Mouse (Mus musculus): ENCODE measurements around the gene Enam. TPM values are rescaled to one million over a fixed set of nuclear protein-coding genes. Genes with fewer than 3 reads are reported as not detected.

The Enam gene
- total RNA-seq (2021) = not detected
- long read RNA-seq, experiment 1 = 0 reads
- long read RNA-seq, experiment 2 = 0 reads

DNA sequence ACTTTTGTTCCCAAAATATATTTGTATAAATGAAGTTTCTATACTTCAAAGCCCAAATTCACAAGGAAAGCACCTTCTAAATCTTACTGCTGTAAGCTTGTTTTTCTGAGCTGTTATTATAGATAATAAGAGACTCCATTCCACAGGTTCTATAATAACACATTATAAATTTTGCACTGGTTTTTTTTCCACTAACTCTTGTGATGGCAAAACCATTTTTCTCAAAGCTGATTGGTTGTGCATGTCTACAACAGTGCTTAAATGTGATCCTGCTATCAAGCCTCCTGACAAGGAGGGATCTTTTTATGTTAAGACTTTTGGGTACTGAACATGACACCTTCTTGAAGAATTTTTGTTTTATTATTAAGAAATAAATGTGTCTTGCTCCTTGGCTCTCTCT lies at the start of gene Enam:
TSS of gene Enam (plus strand) at position 301 of the 400 bp plus-strand sequence.
- Histone ChIP-seq H3K27ac (no peak within 1 kb of the TSS), H3K4me3 (no peak within 1 kb of the TSS)
- intact Hi-C loops (cut with DNase I) = no loop called here
- DNase-seq = no peak
- TF ChIP-seq CTCF (IDR thresholded peaks at IDR 0.05) = no peak

DNA sequence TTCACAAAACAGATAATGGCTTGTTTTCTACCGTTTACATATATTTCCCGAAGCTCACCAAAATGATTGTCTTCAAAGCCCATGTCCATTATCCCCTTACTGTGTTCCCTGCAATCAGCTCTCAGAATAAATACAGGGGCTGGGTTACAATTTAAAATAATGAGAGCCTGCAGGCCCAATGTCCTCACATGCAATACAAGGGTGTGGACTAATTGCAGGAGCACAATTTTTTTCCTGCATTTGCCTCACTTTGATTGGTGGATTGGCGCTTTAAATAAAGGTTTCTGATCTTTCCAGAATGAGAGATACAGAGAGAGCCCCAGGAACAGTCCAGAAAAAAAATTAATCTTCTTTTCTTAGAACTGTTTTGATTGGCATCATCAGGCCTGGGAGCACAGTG lies 32.1 kb upstream of the Enam start, which contains the start of gene Ambn:
TSS of gene Ambn (plus strand) at position 301 of the 400 bp plus-strand sequence.
- TF ChIP-seq CTCF (IDR thresholded peaks at IDR 0.05) = no peak

GRCm38 (mm10) chr5:88467471-88467870 lies 20.3 kb upstream of the Enam start:
- H3K27ac ChIP-seq = no peak overlapping the region
- intact Hi-C loops (cut with DNase I) = no loop called here
- TF ChIP-seq CTCF (IDR thresholded peaks at IDR 0.05) = no peak
- no peak overlapping the region for H3K4me3 ChIP-seq
- DNase-seq = no peak

More for the DNA sequence above, 32.1 kb upstream of the Enam start, which contains the start of gene Ambn:
- Histone ChIP-seq H3K4me3 (no peak within 1 kb of the TSS), H3K27ac (no peak within 1 kb of the TSS)
- no peak for DNase-seq
- intact Hi-C loops (cut with DNase I) = no loop called here

DNA sequence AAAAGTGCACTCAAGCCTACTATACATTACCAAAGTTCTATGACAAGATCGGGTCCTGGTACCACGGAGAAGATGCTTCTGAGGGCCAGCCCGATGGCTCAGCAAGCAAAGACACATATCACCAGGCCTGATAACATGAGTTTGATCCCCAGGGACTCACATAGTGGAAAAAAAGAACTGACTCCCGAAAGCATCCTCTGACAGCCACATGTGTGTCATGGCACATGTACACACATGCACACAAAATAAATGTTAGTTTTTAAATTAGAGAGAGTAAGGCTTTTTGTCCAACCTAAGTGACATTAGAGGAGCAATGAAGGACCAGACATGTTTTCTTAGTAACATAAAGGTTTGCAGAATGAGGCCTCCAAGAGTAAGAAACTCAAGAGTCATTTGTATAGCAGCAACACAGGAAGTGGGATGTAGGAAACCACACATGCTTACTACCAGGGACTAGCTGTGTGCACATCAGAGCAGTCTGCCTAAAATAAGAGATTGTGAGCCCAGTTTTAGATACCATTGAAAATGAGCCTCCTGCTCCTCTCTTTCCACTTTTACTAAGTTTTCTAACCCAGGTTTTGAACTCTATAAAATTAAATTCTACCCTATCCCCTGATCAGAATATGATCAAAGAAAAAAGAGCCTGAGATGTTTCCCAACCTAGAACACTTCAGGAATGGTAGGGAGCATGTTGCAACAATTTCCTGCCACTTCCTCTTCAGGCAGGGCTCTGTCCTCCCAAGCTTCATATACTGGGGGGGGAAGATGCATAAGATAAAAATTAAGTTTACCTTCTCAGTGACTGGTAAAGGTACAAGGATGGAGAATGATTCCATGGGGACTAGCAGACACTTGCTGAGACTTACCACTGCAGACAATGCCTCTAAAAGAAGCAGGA lies 18.7 kb upstream of the Enam start:
- Histone ChIP-seq H3K27ac (no peak overlapping the region), H3K4me3 (no peak overlapping the region)
- intact Hi-C loops (cut with DNase I) = no loop called here
- DNase-seq = no peak
- TF ChIP-seq CTCF (IDR thresholded peaks at IDR 0.05) = no peak

DNA sequence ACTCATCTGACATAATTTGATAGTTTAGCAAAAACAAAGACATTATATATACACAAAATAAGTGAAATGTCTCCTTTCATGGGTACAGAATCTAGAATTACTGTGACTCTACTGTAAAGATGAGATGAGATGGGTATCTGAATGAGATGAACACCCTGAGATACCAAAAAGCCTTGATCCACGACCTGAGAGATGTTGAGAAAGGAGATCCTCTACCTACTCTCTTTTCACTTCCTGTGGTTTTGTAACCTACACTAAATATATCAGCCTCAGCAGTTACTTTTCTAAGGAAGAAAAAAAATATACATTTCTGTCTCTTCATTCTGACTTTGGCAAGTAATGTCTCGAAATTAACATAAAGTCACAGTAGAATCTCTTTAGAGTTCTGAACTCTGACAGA lies 1.2 kb downstream of the Enam start:
- intact Hi-C loops (cut with DNase I) = no loop called here
- Histone ChIP-seq H3K4me3 (no peak overlapping the region), H3K27ac (no peak overlapping the region)
- TF ChIP-seq CTCF (IDR thresholded peaks at IDR 0.05) = no peak
- DNase-seq = no peak

- no peak for TF ChIP-seq CTCF (IDR thresholded peaks at IDR 0.05)
- intact Hi-C loops (cut with DNase I) = no loop called here
- DNase-seq = no peak
- no peak overlapping the region for H3K27ac ChIP-seq
- no peak overlapping the region for H3K4me3 ChIP-seq
Observed at GRCm38 (mm10) chr5:88491111-88491510, 3.3 kb downstream of the Enam start.

GRCm38 (mm10) chr5:88499781-88500180 lies 12.0 kb downstream of the Enam start:
- intact Hi-C loops (cut with DNase I) = no loop called here
- TF ChIP-seq CTCF (IDR thresholded peaks at IDR 0.05) = no peak
- Histone ChIP-seq H3K27ac (no peak overlapping the region), H3K4me3 (no peak overlapping the region)
- DNase-seq = no peak

DNA sequence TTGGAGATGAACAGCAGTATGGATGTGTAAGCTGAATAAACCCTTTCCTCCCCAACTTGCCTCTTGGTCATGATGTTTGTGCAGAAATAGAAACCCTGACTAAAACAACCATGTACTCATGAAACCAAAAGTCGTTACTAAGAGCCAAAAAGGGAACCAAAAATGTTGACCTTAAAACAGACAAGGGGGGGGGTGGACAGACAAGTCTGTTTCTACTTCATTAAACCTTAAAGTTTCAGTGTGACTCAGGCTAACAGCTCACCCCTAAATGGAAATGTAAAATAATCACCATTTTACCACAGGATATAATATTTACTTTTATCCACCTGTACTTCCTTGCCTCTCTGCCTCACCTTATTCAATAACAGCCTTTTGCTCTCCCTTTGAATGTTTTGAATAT lies 20.8 kb downstream of the Enam start:
- no peak for DNase-seq
- intact Hi-C loops (cut with DNase I) = no loop called here
- H3K4me3 ChIP-seq = no peak overlapping the region
- no peak overlapping the region for H3K27ac ChIP-seq
- no peak for TF ChIP-seq CTCF (IDR thresholded peaks at IDR 0.05)

- no peak for DNase-seq
- H3K27ac ChIP-seq = no peak overlapping the region
- no peak overlapping the region for H3K4me3 ChIP-seq
- TF ChIP-seq CTCF (IDR thresholded peaks at IDR 0.05) = no peak
- intact Hi-C loops (cut with DNase I) = no loop called here
Observed at GRCm38 (mm10) chr5:88508990-88509389, 21.2 kb downstream of the Enam start.

- intact Hi-C loops (cut with DNase I) = no loop called here
- no peak for DNase-seq
- TF ChIP-seq CTCF (IDR thresholded peaks at IDR 0.05) = peak; percentile 74
Observed at GRCm38 (mm10) chr5:88519232-88519631, 31.5 kb downstream of the Enam start.

GRCm38 (mm10) chr5:88527657-88528056 lies 39.9 kb downstream of the Enam start, which contains the start of gene Jchain:
Gene Jchain, minus strand, starts transcription at chr5:88527891.
- no peak for DNase-seq
- H3K4me3 ChIP-seq = no peak within 1 kb of the TSS
- intact Hi-C loops (cut with DNase I) = no loop called here
- no peak for TF ChIP-seq CTCF (IDR thresholded peaks at IDR 0.05)
- no peak within 1 kb of the TSS for H3K27ac ChIP-seq

More at GRCm38 (mm10) chr5:88519232-88519631, 31.5 kb downstream of the Enam start:
- Histone ChIP-seq H3K27ac (no peak overlapping the region), H3K4me3 (no peak overlapping the region)

- TF ChIP-seq CTCF (IDR thresholded peaks at IDR 0.05) = no peak
- DNase-seq = no peak
- intact Hi-C loops (cut with DNase I) = no loop called here
- Histone ChIP-seq H3K27ac (no peak overlapping the region), H3K4me3 (no peak overlapping the region)
Observed at GRCm38 (mm10) chr5:88530908-88531307, 43.1 kb downstream of the Enam start.

DNA sequence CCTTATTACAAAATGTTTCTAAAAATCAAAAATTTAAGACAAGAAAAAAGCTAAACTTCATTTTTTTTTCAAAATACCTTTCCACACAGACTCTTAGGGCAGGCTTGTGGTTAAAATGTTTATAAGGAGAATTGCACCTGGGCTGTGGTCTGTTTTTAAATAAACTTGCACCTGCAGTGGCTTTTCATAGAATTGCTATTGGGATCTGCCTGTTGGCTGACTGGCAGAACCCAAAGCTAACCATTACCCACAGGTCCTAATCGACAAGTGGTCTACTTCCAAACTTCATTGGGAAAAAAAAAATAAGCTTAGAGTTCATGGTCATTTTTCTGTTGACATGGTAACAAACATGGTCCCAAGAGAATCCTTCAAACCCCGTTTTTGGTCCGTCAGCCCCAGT lies 46.9 kb downstream of the Enam start:
- H3K4me3 ChIP-seq = no peak overlapping the region
- no peak overlapping the region for H3K27ac ChIP-seq
- intact Hi-C loops (cut with DNase I) = no loop called here
- DNase-seq = no peak
- TF ChIP-seq CTCF (IDR thresholded peaks at IDR 0.05) = no peak
